Mouse (Mus musculus): ENCODE data around the gene Pcyt1a. TPM values are rescaled to one million over a fixed set of nuclear protein-coding genes. Genes with fewer than 3 reads are reported as not detected.

Gene Pcyt1a
- total and polyA plus RNA-seq, 3 experiments = 17.0 to 25.7 (median 21.1) TPM

DNA sequence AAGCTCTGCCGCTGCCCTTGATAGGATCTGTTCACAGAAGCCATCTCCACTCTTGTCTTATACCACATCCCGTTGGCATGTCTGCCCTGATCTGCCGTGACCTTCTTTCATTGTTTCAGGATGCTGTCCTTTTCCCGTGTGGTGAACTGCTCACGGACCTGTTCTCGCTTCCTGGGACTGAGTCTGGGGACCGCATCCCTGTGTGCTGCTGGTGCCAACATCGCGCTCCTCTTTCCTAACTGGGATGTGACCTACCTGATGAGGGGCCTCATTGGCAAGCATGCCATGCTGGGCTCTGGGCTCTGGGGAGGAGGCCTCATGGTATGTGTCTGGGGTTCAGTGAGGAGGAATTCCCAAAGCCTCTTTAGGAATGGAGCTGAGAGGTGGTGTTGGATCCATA is 25.0 kb upstream of the Pcyt1a start:
- no peak overlapping the region for H3K27ac ChIP-seq (ENCODE audit: insufficient read depth, low read depth)
- H3K27me3 ChIP-seq (replicated peaks) = no peaks in the 10 kb centered on the region
- in situ Hi-C loops (cut with MboI; ENCODE audit: low pct_ligation_motif_present, low pct_unique_long_range_greater_than_20kb, low sequenced_read_pairs) (no loop called here), dilution Hi-C loops (cut with MboI; ENCODE audit: extremely low pct_ligation_motif_present, extremely low pct_unique_long_range_greater_than_20kb, low sequenced_read_pairs) (no loop called here)
- H3K36me3 ChIP-seq (replicated peaks in 1 of 2; ENCODE audit: control insufficient read depth in 1 of 2, insufficient read depth in 1 of 2, low read length in 1 of 2) = no peaks in the 10 kb centered on the region
- H3K4me2 ChIP-seq (ENCODE audit: insufficient read depth, low read depth, poor library complexity, severe bottlenecking) = no peak overlapping the region
- no peak overlapping the region for H3K4me3 ChIP-seq (replicated peaks in 1 of 3; ENCODE audit: low read depth in 2 of 3, low read length in 2 of 3, poor library complexity in 1 of 3)
- H3K4me1 ChIP-seq (ENCODE audit: control insufficient read depth in 1 of 2, insufficient read depth in 2 of 2) = peaks cover 26 to 65% of the 10 kb centered on the region in 2 experiments
- TF ChIP-seq CTCF (conservative IDR thresholded peaks at IDR 0.05 in 1 of 2, IDR thresholded peaks at IDR 0.05 in 1 of 2; ENCODE audit: low read depth in 2 of 2, low read length in 2 of 2) = no peak
- TF ChIP-seq POLR2AphosphoS2 (IDR thresholded peaks at IDR 0.05; ENCODE audit: low read depth, low read length) = no peak
- no peak for TF ChIP-seq ZNF384 (IDR thresholded peaks at IDR 0.05; ENCODE audit: low read depth, low read length)
- TF ChIP-seq ZC3H11A (IDR thresholded peaks at IDR 0.05; ENCODE audit: low read depth, low read length) = no peak
- no peak for TF ChIP-seq RCOR1 (conservative IDR thresholded peaks at IDR 0.05; ENCODE audit: low read depth, low read length)
- TF ChIP-seq TBP (conservative IDR thresholded peaks at IDR 0.05; ENCODE audit: low read depth, low read length) = no peak
- no peak for TF ChIP-seq SIN3A (IDR thresholded peaks at IDR 0.05; ENCODE audit: low read length)
- no peak for TF ChIP-seq KAT2A (IDR thresholded peaks at IDR 0.05; ENCODE audit: insufficient replicate concordance, low read length)
- TF ChIP-seq HCFC1 (IDR thresholded peaks at IDR 0.05; ENCODE audit: low read depth, low read length) = no peak
- TF ChIP-seq USF1 (IDR thresholded peaks at IDR 0.05; ENCODE audit: low read depth, low read length) = no peak
- no peak for TF ChIP-seq ELF1 (IDR thresholded peaks at IDR 0.05; ENCODE audit: low read depth, low read length)
- TF ChIP-seq SMC3 (IDR thresholded peaks at IDR 0.05; ENCODE audit: low read depth, low read length) = no peak
- no peak for TF ChIP-seq CHD1 (IDR thresholded peaks at IDR 0.05; ENCODE audit: low read depth, low read length)
- no peak for TF ChIP-seq MEF2A (IDR thresholded peaks at IDR 0.05; ENCODE audit: borderline replicate concordance, low read depth, low read length)
- TF ChIP-seq USF2 (conservative IDR thresholded peaks at IDR 0.05; ENCODE audit: low read depth, low read length) = no peak
- TF ChIP-seq PAX5 (IDR thresholded peaks at IDR 0.05; ENCODE audit: low read length) = no peak
- no peak for TF ChIP-seq ZKSCAN1 (IDR thresholded peaks at IDR 0.05; ENCODE audit: borderline replicate concordance, low read depth, low read length)
- no peak for TF ChIP-seq MAX (IDR thresholded peaks at IDR 0.05; ENCODE audit: low read length)
- no peak for TF ChIP-seq MYC (IDR thresholded peaks at IDR 0.05; ENCODE audit: low read depth, low read length)
- no peak for TF ChIP-seq UBTF (IDR thresholded peaks at IDR 0.05; ENCODE audit: low read depth, low read length)
- H3K9ac ChIP-seq (ENCODE audit: insufficient read depth, low read depth) = no peak overlapping the region
- H3K79me2 ChIP-seq (replicated peaks; ENCODE audit: control insufficient read depth, extremely low read depth, insufficient read depth, poor library complexity, severe bottlenecking) = no peaks in the 10 kb centered on the region
- no peaks in the 10 kb centered on the region for H3K9me3 ChIP-seq (replicated peaks; ENCODE audit: low read length)
- no peak for DNase-seq (ENCODE audit: extremely low read depth)

DNA sequence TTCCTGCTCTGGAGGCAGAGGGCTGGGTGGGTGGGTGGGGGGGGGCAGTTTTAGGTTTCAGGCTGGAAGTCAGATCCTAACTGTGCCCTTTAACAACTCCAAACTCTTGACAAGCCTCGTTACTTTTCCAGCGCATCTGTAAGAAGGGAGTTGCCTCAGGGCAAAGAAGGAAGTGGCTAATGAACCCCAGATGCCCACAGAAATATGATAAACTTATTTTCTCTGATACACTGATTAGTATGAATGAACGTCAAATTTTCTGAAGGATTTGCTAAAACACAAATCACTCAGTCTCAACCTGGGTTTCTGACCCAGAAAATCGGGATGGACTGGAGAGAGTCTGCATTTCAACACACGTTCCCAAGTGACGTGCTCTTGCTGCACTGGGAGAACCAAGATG is 24.1 kb upstream of the Pcyt1a start:
- no peak for TF ChIP-seq ELF1 (IDR thresholded peaks at IDR 0.05; ENCODE audit: low read depth, low read length)
- TF ChIP-seq BHLHE40 (IDR thresholded peaks at IDR 0.05; ENCODE audit: low read depth, low read length) = no peak
- TF ChIP-seq NELFE (IDR thresholded peaks at IDR 0.05; ENCODE audit: low read depth, low read length) = no peak
- no peak for TF ChIP-seq JUN (IDR thresholded peaks at IDR 0.05; ENCODE audit: insufficient read depth, low read depth, low read length)
- TF ChIP-seq CTCF (conservative IDR thresholded peaks at IDR 0.05 in 1 of 2, IDR thresholded peaks at IDR 0.05 in 1 of 2; ENCODE audit: low read depth in 2 of 2, low read length in 2 of 2) = no peak
- TF ChIP-seq UBTF (IDR thresholded peaks at IDR 0.05; ENCODE audit: low read depth, low read length) = no peak
- no peak for TF ChIP-seq MYC (IDR thresholded peaks at IDR 0.05; ENCODE audit: low read depth, low read length)
- TF ChIP-seq PAX5 (IDR thresholded peaks at IDR 0.05; ENCODE audit: low read length) = no peak
- no peak for TF ChIP-seq MAZ (IDR thresholded peaks at IDR 0.05; ENCODE audit: low read depth, low read length)
- no peak overlapping the region for H3K4me2 ChIP-seq (ENCODE audit: insufficient read depth, low read depth, poor library complexity, severe bottlenecking)
- peaks cover 20 to 56% of the 10 kb centered on the region in 2 experiments for H3K4me1 ChIP-seq (ENCODE audit: control insufficient read depth in 1 of 2, insufficient read depth in 2 of 2)
- H3K36me3 ChIP-seq (replicated peaks in 1 of 2; ENCODE audit: control insufficient read depth in 1 of 2, insufficient read depth in 1 of 2, low read length in 1 of 2) = no peaks in the 10 kb centered on the region
- in situ Hi-C loops (cut with MboI; ENCODE audit: low pct_ligation_motif_present, low pct_unique_long_range_greater_than_20kb, low sequenced_read_pairs) = no loop called here
- H3K79me2 ChIP-seq (replicated peaks; ENCODE audit: control insufficient read depth, extremely low read depth, insufficient read depth, poor library complexity, severe bottlenecking) = no peaks in the 10 kb centered on the region
- dilution Hi-C loops (cut with MboI; ENCODE audit: extremely low pct_ligation_motif_present, extremely low pct_unique_long_range_greater_than_20kb, low sequenced_read_pairs) = no loop called here
- no peaks in the 10 kb centered on the region for H3K27me3 ChIP-seq (replicated peaks)
- DNase-seq (ENCODE audit: extremely low read depth) = no peak
- no peak overlapping the region for H3K27ac ChIP-seq (ENCODE audit: insufficient read depth, low read depth)
- no peak overlapping the region for H3K9ac ChIP-seq (ENCODE audit: insufficient read depth, low read depth)
- no peak overlapping the region for H3K4me3 ChIP-seq (replicated peaks in 1 of 3; ENCODE audit: low read depth in 2 of 3, low read length in 2 of 3, poor library complexity in 1 of 3)
- H3K9me3 ChIP-seq (replicated peaks; ENCODE audit: low read length) = no peaks in the 10 kb centered on the region
